Mouse (Mus musculus): ENCODE data around the gene Patl1. TPM values are rescaled to one million over a fixed set of nuclear protein-coding genes. Genes with fewer than 3 reads are reported as not detected.
A peak's percentile ranks its signal among the peaks of the same experiment; 100 is the strongest.
"Not testable (repeated sequence)": the region's sequence is repeated elsewhere in the genome, so short reads cannot be mapped to it uniquely, and the experiment has no call there.

The Patl1 gene
- polyA plus RNA-seq, 1 experiment from 2014 or later, result 30.2 TPM

DNA sequence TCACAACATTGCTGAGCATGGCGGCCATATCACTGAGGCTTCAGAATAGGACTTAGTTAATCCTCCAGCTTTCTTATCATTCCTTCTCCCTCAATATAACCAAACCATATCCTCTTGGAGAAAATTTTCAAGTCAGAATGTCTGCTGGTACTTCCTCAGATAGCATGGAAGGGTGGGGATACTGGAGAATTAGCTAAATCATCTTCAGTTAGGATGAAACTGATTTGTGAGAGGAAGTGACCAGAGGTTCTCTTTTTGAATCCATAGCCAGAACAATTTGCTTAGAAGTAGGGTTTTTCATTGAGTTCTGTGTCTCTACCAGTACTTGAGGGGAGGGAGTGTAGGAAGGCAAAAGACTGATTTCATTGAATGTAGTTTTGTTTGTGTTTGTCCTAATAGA lies 9.9 kb downstream of the Patl1 start:
- no peaks in the 10 kb centered on the region for H3K27me3 ChIP-seq (ENCODE audit: control insufficient read depth, insufficient read depth, low read length)
- H3K27ac ChIP-seq (ENCODE audit: low read depth, low read length), result no peak overlapping the region
- H3K9me3 ChIP-seq (ENCODE audit: control insufficient read depth, low read length), result no peaks in the 10 kb centered on the region
- H3K4me3 ChIP-seq (ENCODE audit: low read depth, low read length), result no peak overlapping the region
- H3K36me3 ChIP-seq (ENCODE audit: control insufficient read depth, insufficient read depth, low read length), result peaks cover 22% of the 10 kb centered on the region
- ATAC-seq (ENCODE audit: low FRiP score), result no peak
- no peaks in the 10 kb centered on the region for H3K4me1 ChIP-seq (ENCODE audit: control insufficient read depth, insufficient read depth, low read length)
- H3K4me2 ChIP-seq, result no peak overlapping the region
- 95% methylated on average over 1 of the region's 1 CpGs for WGBS
- H3K9ac ChIP-seq (ENCODE audit: low read length), result no peak overlapping the region
- DNase-seq (ENCODE audit: low spot score, missing footprints), result no peak

DNA sequence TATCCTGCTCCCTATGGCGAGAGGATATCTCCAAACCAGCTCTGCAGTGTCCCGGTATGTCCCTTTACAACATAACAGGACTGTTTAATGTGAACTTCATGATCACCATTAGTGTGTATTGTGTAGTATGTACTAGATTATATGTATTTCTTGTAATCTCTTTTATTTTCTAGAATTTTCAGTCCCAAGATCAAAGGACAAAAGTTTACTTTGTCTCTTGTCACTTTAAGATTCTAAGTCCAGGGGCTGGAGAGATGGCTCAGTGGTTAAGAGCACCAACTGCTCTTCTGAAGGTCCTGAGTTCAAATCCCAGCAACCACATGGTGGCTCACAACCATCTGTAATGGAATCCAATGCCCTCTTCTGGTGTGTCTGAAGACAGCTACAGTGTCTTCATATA lies 10.3 kb downstream of the Patl1 start:
- WGBS, result 92% methylated on average over 2 of the region's 2 CpGs
- H3K4me1 ChIP-seq (ENCODE audit: control insufficient read depth, insufficient read depth, low read length); H3K9ac ChIP-seq (ENCODE audit: low read length); H3K4me3 ChIP-seq (ENCODE audit: low read depth, low read length); H3K27ac ChIP-seq (ENCODE audit: low read depth, low read length); H3K4me2 ChIP-seq; ATAC-seq (ENCODE audit: low FRiP score); H3K27me3 ChIP-seq (ENCODE audit: control insufficient read depth, insufficient read depth, low read length); H3K9me3 ChIP-seq (ENCODE audit: control insufficient read depth, low read length): not testable (repeated sequence)
- DNase-seq (ENCODE audit: low spot score, missing footprints), result peak; percentile 68
- H3K36me3 ChIP-seq (ENCODE audit: control insufficient read depth, insufficient read depth, low read length), result peaks cover 22% of the 10 kb centered on the region

DNA sequence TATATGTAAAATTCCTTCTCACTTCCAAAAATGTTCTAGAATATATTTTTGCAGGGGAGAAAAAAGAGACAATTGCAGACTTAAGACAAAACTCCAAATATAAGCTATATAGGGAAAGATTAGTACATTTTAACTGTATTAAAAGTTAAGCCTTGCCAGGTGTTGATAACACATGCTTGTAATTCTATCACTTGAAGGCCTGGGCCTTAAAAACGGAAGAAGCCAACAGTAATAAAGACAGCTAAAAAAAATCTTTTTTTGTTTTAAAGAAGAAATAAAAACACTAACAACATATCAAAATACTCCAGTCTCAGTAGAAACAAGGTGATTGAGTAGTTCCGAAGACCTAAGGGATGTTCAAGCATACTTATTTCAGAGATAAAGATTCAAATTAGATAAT lies 14.2 kb downstream of the Patl1 start:
- Histone ChIP-seq H3K4me3 (ENCODE audit: low read depth, low read length) (no peak overlapping the region), H3K36me3 (ENCODE audit: control insufficient read depth, insufficient read depth, low read length) (peaks cover 22% of the 10 kb centered on the region), H3K9ac (ENCODE audit: low read length) (no peak overlapping the region), H3K27me3 (ENCODE audit: control insufficient read depth, insufficient read depth, low read length) (no peaks in the 10 kb centered on the region), H3K4me1 (ENCODE audit: control insufficient read depth, insufficient read depth, low read length) (no peaks in the 10 kb centered on the region), H3K9me3 (ENCODE audit: control insufficient read depth, low read length) (no peaks in the 10 kb centered on the region), H3K27ac (ENCODE audit: low read depth, low read length) (no peak overlapping the region), H3K4me2 (no peak overlapping the region)
- DNase-seq (ENCODE audit: low spot score, missing footprints) (no peak), ATAC-seq (ENCODE audit: low FRiP score) (no peak)
- WGBS, result 91% methylated on average over 2 of the region's 2 CpGs

DNA sequence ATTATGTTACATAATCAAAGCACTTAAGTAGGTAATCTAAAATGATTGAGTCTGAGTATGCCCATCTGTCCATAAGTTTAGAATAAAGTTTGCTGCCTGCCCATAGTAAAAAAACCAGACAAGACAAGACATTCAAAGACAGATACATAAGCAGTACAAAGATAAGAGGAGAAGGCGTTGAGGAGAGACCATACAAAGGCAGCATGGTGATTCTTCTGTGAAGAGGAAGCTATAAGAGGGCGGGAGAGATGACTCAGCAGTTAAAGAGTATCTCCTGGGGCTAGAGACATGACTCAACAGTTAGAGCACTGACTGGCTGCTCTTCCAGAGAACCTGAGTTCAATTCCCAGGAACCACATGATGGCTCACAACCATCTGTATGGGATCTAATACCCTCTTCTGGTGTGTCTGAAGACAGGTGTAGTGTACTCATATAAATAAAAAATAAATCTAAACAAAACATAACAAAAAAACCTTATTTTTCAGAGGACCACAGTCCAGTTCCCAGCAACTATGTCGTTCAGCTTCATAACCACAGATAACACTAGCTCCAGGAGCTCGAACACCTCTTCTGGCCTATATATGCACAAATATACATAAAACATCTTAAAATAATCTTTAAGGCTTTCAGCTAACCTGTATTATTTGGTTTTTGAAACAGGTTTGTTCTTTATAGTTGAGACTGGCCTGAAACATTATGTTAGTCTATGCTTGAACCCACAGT lies 16.0 kb downstream of the Patl1 start:
- no peaks in the 10 kb centered on the region for H3K9me3 ChIP-seq (ENCODE audit: control insufficient read depth, low read length)
- ATAC-seq (ENCODE audit: low FRiP score), result no peak
- H3K36me3 ChIP-seq (ENCODE audit: control insufficient read depth, insufficient read depth, low read length), result peaks cover 26% of the 10 kb centered on the region

DNA sequence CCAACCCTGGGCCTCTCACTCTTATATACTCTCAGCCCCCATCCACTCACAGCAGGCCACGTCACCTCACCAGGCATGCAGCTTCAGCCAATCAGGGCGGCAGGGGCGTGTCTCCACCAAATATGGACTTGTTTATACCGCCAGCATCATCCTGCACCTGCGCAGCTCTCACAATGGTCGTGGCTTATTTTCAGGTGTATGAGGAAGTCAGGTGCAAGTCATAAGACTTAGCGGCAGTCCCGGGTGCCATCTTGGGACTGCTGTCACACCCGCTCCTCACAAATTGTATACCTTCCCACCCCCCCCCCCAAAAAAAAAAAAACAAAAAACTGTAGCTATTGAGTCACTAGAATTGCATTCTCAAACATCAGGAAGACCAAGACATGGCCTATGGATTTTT lies 34.3 kb downstream of the Patl1 start:
- not testable (repeated sequence) for H3K4me2 ChIP-seq; H3K4me3 ChIP-seq (ENCODE audit: low read depth, low read length); DNase-seq (ENCODE audit: low spot score, missing footprints); ATAC-seq (ENCODE audit: low FRiP score); H3K4me1 ChIP-seq (ENCODE audit: control insufficient read depth, insufficient read depth, low read length); H3K36me3 ChIP-seq (ENCODE audit: control insufficient read depth, insufficient read depth, low read length); H3K27ac ChIP-seq (ENCODE audit: low read depth, low read length); H3K9me3 ChIP-seq (ENCODE audit: control insufficient read depth, low read length); H3K9ac ChIP-seq (ENCODE audit: low read length); H3K27me3 ChIP-seq (ENCODE audit: control insufficient read depth, insufficient read depth, low read length)
- WGBS, result 95% methylated on average over 8 of the region's 9 CpGs

More for the DNA sequence above, 16.0 kb downstream of the Patl1 start:
- Histone ChIP-seq H3K4me1 (ENCODE audit: control insufficient read depth, insufficient read depth, low read length) (no peaks in the 10 kb centered on the region), H3K27me3 (ENCODE audit: control insufficient read depth, insufficient read depth, low read length) (no peaks in the 10 kb centered on the region), H3K4me2 (no peak overlapping the region), H3K4me3 (ENCODE audit: low read depth, low read length) (no peak overlapping the region), H3K9ac (ENCODE audit: low read length) (no peak overlapping the region), H3K27ac (ENCODE audit: low read depth, low read length) (no peak overlapping the region)
- WGBS, result 93% methylated on average over 4 of the region's 4 CpGs
- no peak for DNase-seq (ENCODE audit: low spot score, missing footprints)

DNA sequence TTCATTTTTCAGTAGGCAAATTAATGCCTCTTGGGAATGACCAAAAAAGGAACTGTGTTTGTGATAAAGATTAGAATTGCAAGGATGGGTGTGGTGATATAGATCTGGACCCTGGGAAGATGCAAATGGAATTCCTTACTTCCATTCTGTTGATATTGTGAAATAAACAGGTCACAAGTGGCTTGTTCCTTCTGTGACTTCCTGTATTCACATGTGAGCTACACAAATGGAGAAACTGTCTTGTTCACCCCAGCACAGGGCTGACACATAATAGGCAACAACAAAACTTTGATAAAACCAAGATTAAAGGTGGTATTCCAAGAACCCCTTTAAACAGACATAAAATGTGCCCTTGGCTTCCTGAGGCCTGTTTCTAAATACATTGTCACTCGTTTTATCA lies 37.7 kb downstream of the Patl1 start:
- H3K4me2 ChIP-seq, result no peak overlapping the region
- WGBS, result 61% methylated on average over 1 of the region's 1 CpGs
- H3K36me3 ChIP-seq (ENCODE audit: control insufficient read depth, insufficient read depth, low read length), result peaks cover 2% of the 10 kb centered on the region; the same call in 1 of the 2 replicates
- DNase-seq (ENCODE audit: low spot score, missing footprints) (no peak), ATAC-seq (ENCODE audit: low FRiP score) (no peak)
- no peak overlapping the region for H3K27ac ChIP-seq (ENCODE audit: low read depth, low read length)
- no peaks in the 10 kb centered on the region for H3K27me3 ChIP-seq (ENCODE audit: control insufficient read depth, insufficient read depth, low read length)
- H3K9me3 ChIP-seq (ENCODE audit: control insufficient read depth, low read length), result no peaks in the 10 kb centered on the region
- no peak overlapping the region for H3K9ac ChIP-seq (ENCODE audit: low read length)
- H3K4me3 ChIP-seq (ENCODE audit: low read depth, low read length), result no peak overlapping the region
- no peaks in the 10 kb centered on the region for H3K4me1 ChIP-seq (ENCODE audit: control insufficient read depth, insufficient read depth, low read length)

DNA sequence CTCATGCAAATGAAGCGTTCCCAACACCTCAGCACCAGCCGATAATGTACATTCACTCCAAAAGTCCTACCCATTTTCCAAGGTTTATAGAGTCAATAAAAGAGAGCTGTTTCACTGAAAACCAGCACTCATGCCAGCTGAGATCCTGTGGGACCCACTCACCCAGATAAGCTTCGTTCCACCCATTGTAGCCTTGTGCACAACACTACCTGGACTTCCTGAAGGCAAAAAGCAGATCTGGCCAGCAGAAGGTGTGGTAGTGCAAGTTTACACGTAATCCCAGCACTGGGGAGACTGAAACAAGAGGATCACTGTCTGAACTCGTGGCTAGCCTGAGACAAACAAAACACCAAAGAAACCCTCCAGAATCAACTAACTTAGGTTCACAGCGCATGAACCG lies 38.5 kb downstream of the Patl1 start:
- H3K9ac ChIP-seq (ENCODE audit: low read length), result no peak overlapping the region
- no peak overlapping the region for H3K4me3 ChIP-seq (ENCODE audit: low read depth, low read length)
- DNase-seq (ENCODE audit: low spot score, missing footprints) (no peak), ATAC-seq (ENCODE audit: low FRiP score) (no peak)
- 82% methylated on average over 7 of the region's 7 CpGs for WGBS
- no peaks in the 10 kb centered on the region for H3K36me3 ChIP-seq (ENCODE audit: control insufficient read depth, insufficient read depth, low read length)
- H3K9me3 ChIP-seq (ENCODE audit: control insufficient read depth, low read length), result no peaks in the 10 kb centered on the region
- H3K27me3 ChIP-seq (ENCODE audit: control insufficient read depth, insufficient read depth, low read length), result no peaks in the 10 kb centered on the region
- H3K4me1 ChIP-seq (ENCODE audit: control insufficient read depth, insufficient read depth, low read length), result no peaks in the 10 kb centered on the region
- no peak overlapping the region for H3K4me2 ChIP-seq
- no peak overlapping the region for H3K27ac ChIP-seq (ENCODE audit: low read depth, low read length)

DNA sequence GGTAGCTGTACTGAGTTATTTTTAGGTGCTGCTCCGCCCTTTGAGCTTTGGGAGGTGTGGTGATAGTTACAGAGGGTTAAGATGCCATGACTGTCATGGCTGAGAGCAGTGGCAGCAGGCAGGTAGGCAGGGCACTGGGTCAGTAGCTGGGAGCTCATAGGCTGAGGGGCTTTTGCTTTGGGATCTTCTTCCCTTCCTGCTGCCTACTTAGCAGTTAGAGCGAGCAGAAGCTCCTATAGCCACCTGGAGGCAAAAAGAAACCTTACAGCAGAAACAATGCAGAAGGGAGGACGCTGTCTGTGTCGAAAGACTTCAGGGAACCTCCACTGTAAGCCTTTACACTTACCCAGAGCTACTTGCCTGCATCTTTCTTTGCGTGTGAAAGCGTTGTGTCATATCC lies 42.0 kb downstream of the Patl1 start:
- H3K4me2 ChIP-seq, result no peak overlapping the region
- no peaks in the 10 kb centered on the region for H3K36me3 ChIP-seq (ENCODE audit: control insufficient read depth, insufficient read depth, low read length)
- 48% methylated on average over 6 of the region's 6 CpGs for WGBS
- no peak overlapping the region for H3K4me3 ChIP-seq (ENCODE audit: low read depth, low read length)
- H3K9ac ChIP-seq (ENCODE audit: low read length), result no peak overlapping the region
- no peak overlapping the region for H3K27ac ChIP-seq (ENCODE audit: low read depth, low read length)
- no peaks in the 10 kb centered on the region for H3K27me3 ChIP-seq (ENCODE audit: control insufficient read depth, insufficient read depth, low read length)
- H3K9me3 ChIP-seq (ENCODE audit: control insufficient read depth, low read length), result no peaks in the 10 kb centered on the region
- ATAC-seq (ENCODE audit: low FRiP score) (no peak), DNase-seq (ENCODE audit: low spot score, missing footprints) (no peak)
- no peaks in the 10 kb centered on the region for H3K4me1 ChIP-seq (ENCODE audit: control insufficient read depth, insufficient read depth, low read length)

DNA sequence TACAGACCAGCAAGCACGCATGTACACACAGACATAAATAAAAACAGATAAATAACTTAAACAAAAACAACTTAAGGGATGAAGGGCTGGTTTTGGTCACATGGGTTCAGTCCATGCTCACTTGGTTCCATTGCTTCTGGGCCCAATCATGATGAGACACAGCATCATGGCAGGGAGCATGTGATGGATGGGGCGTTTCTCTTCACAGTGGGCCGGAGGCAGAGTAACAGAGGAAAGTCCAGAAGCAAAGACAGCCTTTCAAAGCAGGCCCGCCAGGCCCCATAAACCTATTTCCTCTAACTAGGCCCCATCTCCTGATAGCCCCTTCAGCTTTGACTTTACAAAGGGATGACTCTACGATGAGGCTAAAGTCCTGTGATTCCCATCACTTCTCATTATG lies 44.4 kb downstream of the Patl1 start:
- H3K4me1 ChIP-seq (ENCODE audit: control insufficient read depth, insufficient read depth, low read length), result no peaks in the 10 kb centered on the region
- no peak overlapping the region for H3K4me2 ChIP-seq
- H3K4me3 ChIP-seq (ENCODE audit: low read depth, low read length), result no peak overlapping the region
- DNase-seq (ENCODE audit: low spot score, missing footprints) (no peak), ATAC-seq (ENCODE audit: low FRiP score) (no peak)
- H3K36me3 ChIP-seq (ENCODE audit: control insufficient read depth, insufficient read depth, low read length), result no peaks in the 10 kb centered on the region
- H3K9me3 ChIP-seq (ENCODE audit: control insufficient read depth, low read length), result no peaks in the 10 kb centered on the region
- no peak overlapping the region for H3K9ac ChIP-seq (ENCODE audit: low read length)
- 89% methylated on average over 5 of the region's 5 CpGs for WGBS
- no peaks in the 10 kb centered on the region for H3K27me3 ChIP-seq (ENCODE audit: control insufficient read depth, insufficient read depth, low read length)
- no peak overlapping the region for H3K27ac ChIP-seq (ENCODE audit: low read depth, low read length)

All from midbrain, embryonic 11.5 days (tissue).